Mouse (Mus musculus): ENCODE results near the gene Vars2.
A peak's percentile ranks its signal among the peaks of the same experiment; 100 is the strongest.

Vars2 gene

DNA sequence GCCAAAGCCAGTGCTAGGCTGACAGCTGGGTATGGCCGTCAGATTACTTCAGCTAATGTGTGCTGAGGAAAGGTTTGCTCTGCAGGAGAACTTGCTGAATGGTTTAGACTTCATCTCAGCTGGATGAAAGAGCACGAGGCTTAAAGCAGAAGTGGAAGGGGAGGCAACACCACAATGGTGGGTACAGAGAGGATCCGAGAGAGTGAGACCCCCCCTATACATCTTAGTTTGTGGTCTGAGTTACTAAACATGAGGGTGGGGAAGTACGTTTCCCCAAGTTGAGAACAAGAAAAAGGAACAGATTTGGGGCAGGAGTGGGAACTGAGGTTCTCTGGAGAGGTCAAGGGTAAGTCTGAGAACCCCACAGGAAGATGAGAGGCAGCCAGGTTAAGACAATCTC lies 25.0 kb upstream of the Vars2 start:
- DNase-seq = no peak

DNA sequence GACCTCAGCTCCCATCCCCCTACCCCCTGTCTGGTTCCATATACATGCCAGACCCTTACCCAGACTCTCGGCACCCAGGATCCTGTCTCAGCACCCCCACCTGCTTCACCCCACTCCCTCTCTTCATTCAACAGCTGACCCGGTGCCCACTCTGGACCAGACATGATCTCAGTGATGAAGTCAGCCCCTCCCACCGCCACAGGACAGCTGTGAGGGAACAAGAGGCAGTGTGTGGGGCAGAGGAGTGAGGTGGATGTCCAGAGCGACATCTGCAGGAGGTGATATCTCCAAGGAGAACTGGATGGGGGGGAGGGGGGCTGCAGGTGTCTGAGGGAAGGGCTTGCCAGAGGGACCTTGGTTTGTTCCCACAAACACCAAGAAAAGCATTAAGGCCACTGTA lies 24.4 kb upstream of the Vars2 start:
- no peak for DNase-seq

DNA sequence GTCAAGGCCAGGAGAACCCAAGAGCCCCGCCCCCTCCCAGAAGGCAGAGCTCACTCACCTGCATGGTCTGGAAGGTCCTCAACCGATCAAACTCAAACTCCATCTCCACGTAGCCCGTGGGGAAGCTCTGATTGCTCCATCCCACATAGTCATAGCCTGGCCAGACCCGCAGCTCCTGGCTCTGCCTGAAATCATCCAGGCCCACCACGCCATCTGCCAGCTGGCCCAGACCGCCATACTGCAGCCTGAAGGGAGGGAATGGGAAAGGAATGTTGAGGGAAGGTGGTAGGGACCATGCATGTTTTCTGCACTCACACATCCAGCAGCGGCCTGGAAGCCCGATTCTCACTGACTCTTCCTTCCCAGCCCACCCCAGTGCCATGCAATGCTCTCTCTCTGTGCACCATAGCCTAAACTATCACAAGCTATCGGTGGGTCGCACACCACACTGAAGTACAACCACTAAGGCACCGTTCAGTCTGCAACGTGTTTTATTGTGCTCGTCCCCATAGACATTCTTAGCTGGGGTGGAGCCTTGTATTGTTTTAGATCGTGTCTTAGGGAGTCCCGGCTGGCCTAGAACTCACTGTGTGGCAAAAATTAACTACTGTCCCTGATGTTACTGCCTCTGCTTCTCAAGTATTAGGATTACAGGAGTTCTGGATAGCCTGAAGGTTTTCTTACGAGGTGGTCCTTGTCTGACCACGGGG lies 22.7 kb upstream of the Vars2 start:
- no peak for DNase-seq

DNA sequence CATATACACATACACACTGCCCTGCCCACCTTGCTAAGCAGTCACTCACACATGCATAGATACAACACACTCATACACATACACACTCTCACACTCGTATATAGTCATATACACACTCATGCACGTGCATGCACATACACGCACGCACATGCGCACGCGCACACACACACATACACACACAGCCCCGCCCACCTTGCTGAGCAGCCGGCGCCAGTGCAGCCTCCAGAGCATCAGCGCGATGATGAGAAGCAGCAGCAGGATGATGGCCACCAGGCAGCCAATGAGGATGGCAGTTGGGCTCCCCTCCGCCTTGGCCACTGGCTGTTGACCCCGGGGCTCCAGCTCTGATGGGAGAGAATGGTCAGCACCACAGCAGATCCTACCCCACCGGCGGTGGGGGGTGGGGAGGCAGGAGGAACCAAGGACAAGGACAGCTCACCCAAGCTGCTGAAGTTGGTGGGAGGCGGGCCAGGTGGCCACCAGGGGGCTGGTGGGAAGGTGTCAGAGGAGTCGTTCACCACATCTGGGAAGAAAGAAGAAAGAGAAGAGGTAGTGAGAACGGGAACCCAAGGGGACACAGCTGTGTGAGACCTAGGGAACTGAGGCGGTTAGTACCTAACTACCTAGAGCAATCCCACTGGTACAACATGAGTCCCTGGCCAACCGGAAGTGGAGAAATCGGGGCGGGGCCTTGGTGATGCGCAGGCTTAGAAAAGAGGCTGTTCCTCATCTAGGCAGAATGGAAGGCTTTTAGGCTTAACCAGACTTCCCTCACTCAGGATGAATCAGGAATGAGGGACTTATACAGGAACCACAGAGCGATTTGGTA lies 21.2 kb upstream of the Vars2 start:
- DNase-seq = no peak

DNA sequence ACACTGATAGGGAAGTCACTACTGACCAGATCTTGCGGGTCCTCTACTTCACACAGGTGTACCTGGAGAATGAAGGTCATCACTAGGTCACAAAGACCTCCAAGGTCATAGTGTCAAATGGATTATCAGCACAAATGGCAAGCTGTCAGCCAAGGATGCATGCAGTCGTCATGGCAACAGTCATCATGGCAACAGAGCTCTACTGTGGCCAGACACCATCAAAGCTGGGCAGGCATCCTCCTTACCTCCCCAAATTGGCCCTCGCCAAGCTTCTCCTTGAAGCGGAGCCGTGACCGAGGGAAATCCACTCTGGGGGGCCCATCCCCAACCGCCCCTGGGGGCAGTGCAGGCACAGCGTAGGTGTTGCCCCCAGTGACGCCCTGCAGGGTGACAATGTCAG lies 17.7 kb upstream of the Vars2 start:
- DNase-seq = no peak

DNA sequence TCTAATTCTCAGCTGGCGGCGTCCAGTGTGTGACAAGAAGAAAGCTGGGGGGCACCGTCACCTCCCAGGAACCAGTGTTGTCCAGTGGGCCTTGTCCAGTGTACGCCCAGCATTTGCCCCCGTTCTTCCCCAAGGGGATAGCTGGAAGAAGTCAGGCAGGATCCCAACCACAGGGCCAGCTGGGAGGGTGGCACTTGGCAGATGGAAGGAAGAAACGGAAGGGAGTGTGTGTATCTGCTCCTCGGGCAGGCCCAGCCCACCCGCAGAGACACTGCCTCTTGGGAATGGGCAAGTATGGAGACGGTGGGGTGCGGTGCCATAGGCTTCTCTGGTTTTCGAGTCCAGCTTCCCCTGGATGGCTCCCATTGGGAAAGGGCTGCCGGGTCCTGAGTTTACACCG lies 14.6 kb upstream of the Vars2 start:
- no peak for DNase-seq

DNA sequence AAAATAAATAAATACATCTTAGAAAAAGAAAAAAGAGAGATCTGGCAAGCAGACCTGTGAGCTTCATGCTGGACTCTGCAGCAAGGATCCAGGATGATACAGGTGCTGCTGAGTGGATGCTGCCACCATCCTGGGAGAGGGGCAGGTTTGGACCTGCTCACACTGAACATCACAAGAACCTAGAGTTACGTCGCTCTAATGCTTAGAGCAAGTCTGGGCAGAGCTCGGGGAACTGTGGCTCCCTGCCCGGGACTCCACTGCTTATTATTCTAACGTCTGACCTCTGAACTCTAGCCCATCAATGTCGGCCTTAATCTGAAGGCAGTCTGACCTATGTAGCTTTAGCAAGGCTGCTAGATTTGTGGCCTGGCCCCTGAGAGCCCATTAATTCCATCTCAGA lies 13.2 kb upstream of the Vars2 start:
- DNase-seq = no peak

DNA sequence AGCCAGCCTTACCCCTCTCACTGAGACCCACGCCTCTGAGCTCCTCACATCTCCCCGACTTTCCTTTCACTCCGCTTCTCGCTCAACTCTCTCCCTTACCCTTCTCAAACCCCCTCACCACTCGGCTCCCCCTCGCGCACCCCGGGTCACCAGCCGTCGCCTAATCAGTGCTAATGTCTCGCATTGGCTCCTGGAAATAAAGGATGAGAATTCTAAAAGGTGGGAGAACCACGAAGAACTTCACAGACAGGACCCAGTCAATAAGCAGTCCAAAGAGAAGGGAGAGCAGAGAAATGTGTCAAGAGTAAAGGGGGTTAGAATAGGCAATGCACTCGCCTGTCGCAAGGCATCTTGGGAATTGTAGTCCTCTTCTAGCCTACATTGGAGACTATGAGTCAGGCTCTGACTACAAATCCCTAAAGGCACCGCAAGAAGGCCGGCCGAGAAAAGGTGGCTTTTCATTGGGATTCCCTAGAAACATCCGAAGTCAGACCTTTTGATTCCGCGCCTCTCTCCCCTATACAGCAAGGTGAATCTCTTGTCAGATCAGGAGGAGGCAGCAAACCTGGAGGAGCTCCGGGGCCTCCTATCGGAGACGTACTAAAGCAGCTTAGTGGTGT lies 6.1 kb upstream of the Vars2 start, which contains the start of gene Gtf2h4:
TSS of gene Gtf2h4 (minus strand) at position 324 of the 620 bp plus-strand sequence.
- peak; percentile 83 for DNase-seq

DNA sequence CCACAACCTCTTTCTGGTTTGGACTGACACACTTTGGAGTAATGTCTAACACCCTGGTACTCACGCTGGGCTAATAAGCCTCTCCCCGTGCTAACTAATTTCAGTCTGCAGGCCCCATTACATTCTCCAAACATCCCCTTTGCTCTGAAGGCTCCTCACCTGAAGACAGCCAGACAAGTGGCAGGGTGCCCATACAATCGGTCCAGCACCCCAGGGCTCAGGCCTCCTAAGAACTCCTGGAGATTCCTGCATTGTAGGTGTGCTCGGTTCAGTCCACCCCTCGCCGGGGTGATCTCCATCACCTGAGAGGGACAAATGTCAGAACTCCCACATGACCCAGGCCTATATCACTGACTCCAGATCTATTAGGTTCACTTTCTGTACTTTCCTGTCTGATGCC lies 5.1 kb upstream of the Vars2 start:
- DNase-seq = no peak

DNA sequence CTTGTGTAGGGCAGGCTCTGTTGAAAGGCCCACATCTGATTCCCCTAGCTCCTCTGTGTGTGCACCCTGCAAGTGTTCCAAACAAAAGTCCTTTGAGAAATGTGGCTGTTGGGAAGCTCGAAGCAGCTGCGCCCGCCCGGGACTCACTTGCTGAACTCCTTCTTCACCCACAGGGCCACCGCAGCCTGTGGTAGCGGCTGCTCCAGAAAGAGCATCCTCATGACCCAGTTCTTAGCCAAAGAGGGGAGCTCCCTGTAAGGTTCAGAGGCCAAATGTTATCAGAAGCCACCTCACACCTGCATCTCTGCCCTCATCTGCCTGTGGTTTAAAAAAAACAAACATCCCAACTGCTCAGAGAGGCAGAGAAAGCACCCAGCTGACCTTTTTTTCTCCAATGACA lies 4.5 kb upstream of the Vars2 start:
- no peak for DNase-seq

DNA sequence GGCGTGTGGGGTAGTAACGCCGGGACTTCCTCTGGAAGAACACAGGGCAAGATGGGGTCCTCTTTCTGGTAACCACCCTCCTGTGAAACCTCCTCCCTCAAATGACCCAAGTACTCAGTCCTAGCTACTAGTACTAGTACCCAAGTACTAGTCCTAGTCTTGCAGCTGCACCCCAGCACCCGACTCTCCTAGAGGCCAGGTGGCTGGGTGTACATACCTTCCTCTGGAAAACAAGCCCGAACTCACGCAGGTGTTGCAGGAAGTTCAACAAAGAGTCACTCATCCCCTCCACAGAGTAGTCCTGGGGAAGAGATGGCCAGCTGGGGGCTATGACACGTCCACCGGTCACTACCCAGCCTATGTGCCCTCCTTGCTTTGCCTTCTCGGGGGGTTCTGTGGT lies 2.3 kb upstream of the Vars2 start:
- DNase-seq = no peak

DNA sequence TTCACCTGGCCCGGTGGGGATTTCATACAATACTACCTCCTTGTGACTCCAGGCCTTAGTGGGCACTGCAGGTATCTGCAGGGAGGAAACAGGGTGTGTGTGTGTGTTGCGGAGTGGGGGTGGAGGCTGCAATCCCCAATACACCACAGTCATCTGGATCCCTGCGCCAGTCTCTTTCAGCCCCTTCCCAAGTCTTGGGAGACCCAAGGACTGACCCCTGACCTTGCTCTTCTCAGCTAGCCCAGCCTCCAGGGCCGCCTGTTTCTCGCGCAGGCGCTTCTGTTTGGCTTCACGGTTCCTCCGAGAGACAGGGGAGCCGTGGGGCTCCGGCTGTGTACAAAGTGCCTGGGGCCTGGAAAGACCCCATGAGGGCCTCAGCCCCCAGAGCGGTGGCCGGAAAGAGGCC lies 538 bp downstream of the Vars2 start:
- DNase-seq = peak; percentile 20

DNA sequence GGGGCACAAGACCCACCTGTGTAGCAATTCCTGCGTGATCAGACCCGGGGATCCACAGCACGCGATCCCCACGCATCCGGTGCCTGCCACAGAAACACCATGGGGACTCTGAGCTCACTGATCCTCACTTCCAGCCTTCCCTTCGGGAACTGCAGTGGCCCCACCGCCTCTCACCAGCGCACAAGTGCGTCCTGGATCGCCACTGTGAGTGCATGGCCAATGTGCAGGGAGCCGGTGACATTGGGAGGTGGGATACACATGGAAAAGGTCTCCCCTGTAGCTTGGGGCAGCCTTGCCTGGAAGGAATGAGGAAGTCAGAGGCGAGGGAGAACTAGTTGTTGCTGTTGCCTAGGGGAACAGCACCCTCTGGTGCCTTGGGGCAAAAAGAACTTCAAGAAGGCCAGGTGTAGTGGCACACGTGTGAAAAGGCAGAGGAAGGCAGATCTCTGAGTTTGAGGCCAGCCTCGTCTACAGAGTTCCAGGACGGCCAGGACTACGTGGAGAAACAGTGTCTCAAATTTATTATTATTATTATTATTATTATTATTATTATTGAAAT lies 1.4 kb downstream of the Vars2 start:
- DNase-seq = peak; percentile 28

DNA sequence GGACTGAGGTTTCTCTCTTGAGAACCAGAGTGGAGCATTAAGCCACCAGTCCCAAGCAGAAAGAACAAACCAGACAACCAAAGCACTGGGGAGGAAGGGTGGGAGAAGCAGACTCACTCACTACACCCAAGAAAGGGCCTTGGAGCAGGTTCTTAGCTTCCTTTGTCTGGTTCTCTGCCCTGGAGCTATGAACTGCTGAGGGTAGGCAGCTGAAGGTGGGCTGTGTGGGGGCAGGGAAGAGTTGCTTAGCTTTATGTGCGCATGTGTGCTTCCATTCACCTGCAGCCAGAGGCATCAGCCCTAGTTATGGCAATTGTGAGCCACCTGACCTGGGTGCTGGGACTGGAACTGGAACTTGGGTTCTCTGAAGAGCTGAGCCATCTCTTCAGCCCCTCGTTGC lies 14.3 kb downstream of the Vars2 start:
- DNase-seq = no peak

DNA sequence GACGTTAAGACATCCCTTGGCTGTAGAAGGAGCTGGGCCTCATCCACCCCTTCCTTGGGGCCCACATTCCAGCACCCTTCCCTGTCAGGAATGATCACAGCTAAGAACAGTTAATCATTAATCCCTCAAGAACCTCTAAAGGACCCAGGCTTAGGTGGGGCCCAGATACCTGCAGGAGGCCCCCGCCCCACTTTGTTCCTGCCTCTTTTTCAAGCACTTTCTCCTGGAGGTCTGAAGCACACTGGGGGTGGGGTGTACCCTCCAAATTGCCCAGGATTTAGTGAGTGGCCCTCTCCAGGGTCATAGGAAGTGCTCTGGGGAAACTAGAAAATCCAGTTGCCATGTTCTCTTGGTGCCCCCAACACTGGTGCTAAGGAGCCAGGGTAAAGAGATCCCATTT lies 18.0 kb downstream of the Vars2 start:
- no peak for DNase-seq

DNA sequence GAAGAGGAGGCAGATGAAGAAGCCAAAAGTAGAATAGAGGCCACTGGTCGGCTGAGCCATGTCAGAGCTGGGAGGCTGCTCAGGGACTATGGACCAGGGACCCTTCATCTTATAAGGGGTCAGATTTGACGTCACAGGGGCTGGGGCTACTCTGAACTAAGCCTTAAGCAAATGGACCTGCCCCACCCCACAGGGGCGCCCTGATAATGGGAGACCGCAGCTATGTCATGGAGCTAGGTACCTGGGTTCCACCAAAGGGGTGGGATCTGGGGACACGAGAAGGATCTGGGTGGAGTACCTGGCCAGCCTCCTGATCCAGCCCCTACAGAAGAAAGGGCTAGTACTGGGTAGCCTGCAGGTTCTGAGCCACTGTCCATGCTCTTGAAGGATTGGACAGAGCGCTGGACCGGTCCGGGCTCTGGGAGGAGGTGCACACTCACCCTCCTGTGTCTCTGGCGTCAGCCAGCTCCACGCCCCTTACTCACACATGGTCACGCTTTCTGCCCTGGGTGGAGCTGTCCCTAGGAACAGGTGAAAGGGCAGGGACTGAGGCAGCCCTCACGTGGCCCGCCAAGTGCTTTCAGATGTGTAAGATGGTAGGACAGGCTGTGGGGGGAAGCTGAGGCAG lies 23.7 kb downstream of the Vars2 start, which contains the start of gene Mucl3:
TSS of gene Mucl3 (minus strand) at position 87 of the 628 bp plus-strand sequence.
- DNase-seq = no peak

DNA sequence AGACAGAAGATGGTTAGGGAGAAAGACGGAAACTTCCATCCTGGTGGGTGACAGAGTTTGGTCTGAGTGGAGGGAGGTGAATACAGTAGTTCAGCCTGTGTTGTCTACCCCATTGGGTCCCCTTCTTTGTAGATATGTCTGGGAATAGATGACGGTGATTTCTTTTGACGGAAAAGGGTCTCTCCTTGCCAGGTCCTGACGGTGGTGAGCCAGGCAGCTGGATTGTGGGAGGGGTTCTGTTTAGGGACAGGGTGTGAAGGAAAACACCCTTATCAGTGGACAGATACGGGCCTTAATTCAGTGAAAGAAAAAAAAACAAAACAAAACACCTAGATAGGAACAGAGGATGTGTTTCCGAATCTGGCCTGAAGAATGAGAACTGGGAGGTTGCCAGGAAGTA lies 28.0 kb downstream of the Vars2 start:
- no peak for DNase-seq

DNA sequence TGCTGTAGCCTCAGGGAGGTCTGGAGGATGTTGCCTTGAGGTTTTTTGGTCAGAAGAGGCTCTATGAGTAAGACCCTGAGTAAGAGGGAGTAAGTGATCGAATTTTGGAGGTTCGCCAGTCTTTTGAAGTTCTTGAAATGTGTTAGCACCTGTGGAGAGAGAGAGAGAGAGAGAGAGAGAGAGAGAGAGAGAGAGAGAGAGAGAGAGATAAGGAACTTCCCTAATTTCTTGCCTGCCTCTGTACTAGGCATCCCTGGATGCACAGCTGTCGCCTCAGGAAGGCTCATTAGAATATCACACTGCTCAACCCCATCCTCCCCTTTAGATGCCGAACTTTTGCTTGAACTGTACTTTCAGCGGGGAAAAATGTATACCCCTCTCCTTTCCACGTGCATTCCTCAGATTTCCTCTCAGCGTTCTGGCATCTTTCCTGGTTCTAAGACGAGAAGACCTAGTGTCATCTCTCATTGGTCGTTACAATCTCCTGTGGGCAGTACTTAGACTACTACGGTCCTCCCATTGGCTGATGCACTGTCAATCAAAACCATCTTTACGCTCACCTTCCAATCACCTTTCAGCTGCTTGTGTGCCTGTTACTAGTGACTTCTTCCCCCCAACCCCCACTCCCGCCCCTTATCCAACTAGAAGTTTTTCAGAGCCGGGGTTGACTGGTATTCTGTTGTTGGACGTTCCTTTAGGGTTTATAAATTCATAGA lies 28.8 kb downstream of the Vars2 start:
- DNase-seq = no peak

DNA sequence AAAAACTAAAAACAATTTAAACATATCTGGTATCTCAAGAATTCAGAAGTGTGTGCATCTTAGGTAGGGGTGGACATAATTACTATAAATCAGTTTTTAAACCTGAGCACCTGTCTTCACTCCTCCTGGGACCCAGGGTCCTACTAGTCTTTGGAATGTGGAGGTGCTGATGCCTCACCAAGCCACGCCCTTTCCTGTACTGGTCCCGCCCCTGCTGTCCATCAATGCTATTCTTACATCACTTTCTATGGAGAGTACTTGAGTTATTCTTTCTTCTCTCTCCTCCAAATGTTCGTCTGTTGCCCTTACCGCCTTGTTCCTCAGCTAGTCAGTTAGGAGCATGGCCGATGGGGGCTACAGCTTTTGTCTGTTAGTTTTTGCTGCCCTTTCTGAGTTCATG lies 31.0 kb downstream of the Vars2 start:
- DNase-seq = no peak

DNA sequence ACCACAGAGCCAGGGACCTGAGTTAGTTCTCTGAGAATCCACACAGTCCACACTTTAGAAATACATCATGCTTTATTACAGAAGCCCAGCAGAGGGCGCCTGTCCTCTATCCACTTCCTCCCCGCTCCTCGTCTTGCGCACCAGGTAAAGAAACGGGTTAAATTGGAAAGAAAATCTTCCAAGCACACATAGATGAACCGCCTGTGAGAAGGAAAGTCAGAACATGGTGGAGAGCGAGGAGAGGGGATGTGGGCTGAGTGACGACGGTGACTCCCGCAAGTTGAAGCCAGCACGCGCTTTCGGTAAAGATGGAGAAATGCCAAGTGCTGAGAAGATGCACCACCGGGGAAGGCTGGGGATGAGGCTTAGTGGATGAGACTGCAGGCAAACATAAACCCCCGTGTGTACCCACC lies 31.7 kb downstream of the Vars2 start:
- peak; percentile 79 for DNase-seq

DNA sequence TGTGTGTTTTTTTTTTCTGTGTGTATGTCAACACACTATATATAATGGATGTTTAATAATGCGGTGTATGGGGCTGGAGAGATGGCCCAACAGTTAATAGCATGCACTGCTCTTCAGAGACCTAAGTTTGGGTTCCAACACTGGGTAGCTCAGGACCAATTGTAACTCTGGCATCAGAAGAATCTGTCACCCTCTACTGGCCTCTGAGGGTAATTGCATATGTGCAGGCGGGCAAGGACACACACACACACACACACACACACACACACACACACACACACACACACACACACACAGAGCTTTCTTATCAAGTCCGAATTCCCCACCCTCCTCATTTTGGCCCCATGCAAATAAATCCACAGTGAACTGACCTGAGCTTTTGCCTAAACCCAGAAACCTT lies 32.2 kb downstream of the Vars2 start:
- DNase-seq = no peak

DNA sequence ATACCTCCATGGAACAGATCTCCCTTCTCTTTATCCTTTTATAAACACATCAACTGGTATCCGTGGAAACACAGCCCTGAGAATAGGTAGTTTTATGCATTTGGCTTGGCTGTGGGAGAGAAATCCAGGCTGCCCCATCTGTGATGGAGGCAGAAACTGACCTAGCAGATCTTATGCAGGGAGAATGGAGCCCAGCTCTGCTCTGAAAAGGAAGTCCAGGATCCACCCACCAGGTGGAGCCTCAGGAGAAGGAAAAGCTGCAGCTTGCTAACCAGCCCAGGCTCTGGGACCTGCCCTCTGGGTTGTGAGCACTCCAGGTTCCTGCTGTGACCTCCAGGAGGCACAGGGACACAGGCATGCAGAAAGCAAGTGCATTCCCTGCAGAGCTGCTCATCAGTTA lies 33.4 kb downstream of the Vars2 start:
- peak; percentile 69 for DNase-seq

Measured in right cerebral cortex, postnatal 25 days (tissue).